Mouse (Mus musculus) liver, adult (tissue): ENCODE data around the gene Gng10.

ENCODE experiments used
- GATA4 ChIP-seq: IDR thresholded peaks from 2 replicates; pipeline ENCODE4 v1.6.1; 2014; ENCODE audit warnings: mild to moderate bottlenecking, low read length; ENCODE audit not compliant: insufficient replicate concordance

The Gng10 gene

GRCm38 (mm10) chr4:59062526-59062925 is 27.6 kb downstream of the Gng10 start:
- no peak for TF ChIP-seq GATA4

- TF ChIP-seq GATA4 = no peak
These were observed 34.4 kb downstream of the Gng10 start for GRCm38 (mm10) chr4:59069276-59069675.

GRCm38 (mm10) chr4:59083430-59083829 is 48.5 kb downstream of the Gng10 start:
- TF ChIP-seq GATA4 = no peak

GRCm38 (mm10) chr4:59089391-59089790 is 54.5 kb downstream of the Gng10 start:
- no peak for TF ChIP-seq GATA4
